Mouse (Mus musculus): Measurements from ENCODE around the gene 2410015M20Rik. TPM values are rescaled to one million over a fixed set of nuclear protein-coding genes. Genes with fewer than 3 reads are reported as not detected.
A peak's percentile ranks its signal among the peaks of the same experiment; 100 is the strongest.
"Not testable (repeated sequence)": the region's sequence is repeated elsewhere in the genome, so short reads cannot be mapped to it uniquely, and the experiment has no call there.

2410015M20Rik gene
- total RNA-seq, 2 experiments from 2014 or later, result 338 to 370 TPM

DNA sequence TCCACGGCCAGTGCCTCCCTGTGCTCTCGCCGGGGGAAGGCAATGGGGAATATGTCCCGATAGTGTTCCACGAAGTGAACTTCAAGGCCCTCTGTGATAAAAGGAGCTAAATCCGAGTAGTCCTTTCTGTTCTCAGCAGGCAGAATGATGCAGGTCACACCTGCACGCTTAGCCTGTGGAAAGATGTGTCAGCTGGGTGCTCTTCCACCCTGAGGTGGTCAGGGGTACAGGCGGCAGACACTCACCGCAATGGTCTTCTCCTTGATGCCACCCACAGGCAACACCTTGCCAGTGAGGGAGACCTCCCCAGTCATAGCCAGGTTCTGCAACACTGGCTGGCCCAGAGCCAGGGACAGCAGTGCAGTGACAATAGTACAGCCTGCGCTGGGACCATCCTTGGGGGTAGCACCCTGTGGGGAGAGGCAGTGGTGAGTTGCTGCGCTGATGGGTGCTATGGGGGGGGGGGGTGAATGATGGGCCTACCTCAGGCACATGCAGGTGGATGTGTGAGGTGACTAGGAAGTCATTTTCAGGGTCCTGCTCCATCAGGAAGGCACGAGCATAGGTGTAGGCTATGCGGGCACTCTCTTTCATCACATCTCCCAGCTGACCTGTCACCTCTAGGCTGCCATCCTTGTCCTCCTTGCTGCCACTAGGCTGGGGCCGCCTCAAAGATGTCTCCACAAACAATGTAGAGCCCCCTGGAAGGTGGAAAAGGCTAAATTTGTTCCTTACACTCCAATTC lies 5.0 kb upstream of the 2410015M20Rik start:
- intact Hi-C loops (cut with DNase I), result loop anchor here (5.0 kb wide), 1 partner anchor 148 kb away; the partner anchor contains the start of gene Dus3l
- no peak for DNase-seq

DNA sequence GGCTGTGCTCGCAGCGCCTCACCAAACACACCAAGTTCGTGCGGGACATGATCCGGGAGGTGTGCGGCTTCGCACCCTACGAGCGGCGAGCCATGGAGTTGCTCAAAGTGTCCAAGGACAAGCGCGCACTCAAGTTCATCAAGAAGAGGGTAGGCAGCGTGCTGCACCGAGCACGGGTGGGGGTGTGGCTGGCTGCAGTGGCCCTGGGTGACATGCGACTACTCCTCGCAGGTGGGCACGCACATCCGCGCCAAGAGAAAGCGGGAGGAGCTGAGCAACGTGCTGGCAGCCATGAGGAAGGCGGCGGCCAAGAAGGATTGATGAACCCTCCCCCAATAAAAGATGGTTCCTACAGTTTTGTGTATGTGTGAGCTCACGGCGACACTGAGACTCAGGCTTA lies 4.3 kb upstream of the 2410015M20Rik start:
- DNase-seq, result peak; percentile 37 to 60
- intact Hi-C loops (cut with DNase I), result loop anchor here (1.0 to 5.0 kb wide), 2 partner anchors 53 to 148 kb away; partner anchors contain the start of gene Dus3l

DNA sequence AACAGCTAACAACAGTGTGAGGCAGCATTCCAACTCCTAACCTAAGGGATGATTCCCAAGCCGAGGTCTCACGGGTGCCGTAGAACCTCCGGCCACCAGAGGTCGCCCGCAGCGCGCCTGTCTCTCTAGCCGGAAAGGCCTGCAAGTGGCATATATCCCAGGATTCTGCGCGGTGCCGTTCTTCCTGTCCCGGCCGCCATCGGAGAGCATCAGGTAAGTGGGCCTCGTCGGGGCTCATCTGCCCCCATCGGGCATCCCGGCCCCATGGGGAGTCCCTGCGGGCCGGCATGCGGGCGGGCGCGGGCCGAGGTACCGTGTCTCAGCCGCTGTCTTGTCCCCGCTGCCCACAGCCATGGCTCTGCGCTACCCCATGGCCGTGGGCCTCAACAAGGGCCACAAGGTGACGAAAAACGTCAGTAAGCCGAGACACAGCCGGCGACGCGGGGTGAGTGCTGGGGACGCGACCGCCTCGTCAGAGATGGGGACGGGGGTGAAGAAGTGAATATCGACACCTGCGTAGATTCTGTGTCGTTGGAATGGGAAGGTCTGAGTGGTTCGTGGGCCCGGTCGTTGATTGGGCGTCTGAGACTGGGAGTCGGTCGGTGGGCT lies 3.8 kb upstream of the 2410015M20Rik start, which contains the start of gene Rpl36:
Rpl36 (plus strand) TSS at position 181 of the 609 bp plus-strand sequence.
- intact Hi-C loops (cut with DNase I), result loop anchor here (1.0 to 5.0 kb wide), 2 partner anchors 54 to 149 kb away; partner anchors contain the start of gene Dus3l
- peak; percentile 97 to 99 for DNase-seq

DNA sequence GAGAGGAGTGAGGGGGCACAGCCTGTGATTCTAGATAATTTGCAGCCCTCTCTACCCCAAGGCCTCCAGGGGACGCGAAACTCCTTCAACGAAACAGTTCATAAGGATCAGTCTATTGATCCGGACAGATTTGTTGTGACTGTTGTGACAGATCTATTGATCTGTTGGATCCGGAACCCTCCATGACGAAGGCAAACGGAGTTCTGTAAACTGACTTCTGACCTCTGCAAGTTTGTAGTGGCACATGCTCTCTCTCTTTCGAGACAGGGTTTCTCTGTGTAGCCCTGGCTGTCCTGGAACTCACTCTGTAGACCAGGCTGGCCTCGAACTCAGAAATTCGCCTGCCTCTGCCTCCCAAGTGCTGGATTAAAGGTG lies 3.0 kb upstream of the 2410015M20Rik start:
- DNase-seq, result not testable (repeated sequence)
- intact Hi-C loops (cut with DNase I), result loop anchor here (5.0 kb wide), 1 partner anchor 150 kb away; the partner anchor contains the start of gene Dus3l

DNA sequence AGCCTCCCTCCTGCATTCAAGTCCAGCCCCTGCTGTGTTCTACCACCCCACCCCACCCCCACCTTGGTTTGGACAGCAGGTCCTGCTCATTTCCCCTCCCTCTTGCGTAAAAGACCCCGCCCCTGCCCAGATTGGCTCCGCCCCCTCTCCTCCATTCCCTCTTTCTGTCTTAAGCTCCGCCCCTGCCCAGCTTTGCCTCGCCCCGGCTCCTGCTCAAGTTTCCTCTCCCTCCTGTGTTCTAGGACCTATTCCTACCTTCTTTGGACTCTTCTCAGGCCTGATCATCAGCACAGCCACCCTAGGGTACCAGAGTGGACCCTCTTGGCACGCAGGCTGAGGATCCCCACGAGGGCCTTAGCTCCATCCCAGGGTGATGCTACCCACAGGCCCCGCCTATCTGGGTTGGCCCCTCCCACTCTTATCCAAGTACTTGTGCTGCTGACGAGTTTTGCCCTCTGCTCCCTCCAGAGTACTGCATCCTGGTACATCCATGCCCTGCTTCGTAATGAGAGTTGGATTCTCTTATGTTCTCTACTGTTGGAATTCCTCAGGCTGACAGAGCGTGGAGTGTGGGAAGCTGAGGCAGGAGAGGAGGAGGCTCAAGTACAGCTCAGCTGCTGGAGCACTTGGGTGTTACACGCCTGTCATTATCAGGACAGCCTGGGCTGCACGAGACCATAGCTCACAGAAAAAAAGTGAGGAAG lies 2.4 kb upstream of the 2410015M20Rik start:
- intact Hi-C loops (cut with DNase I), result loop anchor here (5.0 kb wide), 1 partner anchor 150 kb away; the partner anchor contains the start of gene Dus3l
- no peak for DNase-seq

DNA sequence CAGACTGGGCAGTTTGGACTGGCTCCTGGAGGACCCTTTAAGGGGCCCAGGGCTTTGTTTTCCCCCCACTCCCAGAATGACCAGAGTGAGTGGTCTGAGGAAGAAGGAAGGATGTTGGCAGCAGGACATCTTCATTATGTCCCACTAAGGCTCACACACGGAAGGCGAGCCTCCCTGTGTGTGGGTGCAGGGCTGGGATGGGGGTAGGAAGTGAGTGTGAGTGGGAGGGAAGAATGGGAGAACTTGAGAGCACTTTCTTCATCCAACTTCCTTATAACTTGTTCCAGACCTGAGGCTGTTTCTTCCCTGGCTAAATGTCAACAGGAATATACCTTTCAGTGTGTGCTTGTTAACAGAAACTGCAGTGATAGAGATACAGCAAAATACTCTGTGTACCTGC lies 1.8 kb upstream of the 2410015M20Rik start:
- intact Hi-C loops (cut with DNase I), result loop anchor here (5.0 kb wide), 1 partner anchor 151 kb away; the partner anchor contains the start of gene Dus3l
- no peak for DNase-seq

DNA sequence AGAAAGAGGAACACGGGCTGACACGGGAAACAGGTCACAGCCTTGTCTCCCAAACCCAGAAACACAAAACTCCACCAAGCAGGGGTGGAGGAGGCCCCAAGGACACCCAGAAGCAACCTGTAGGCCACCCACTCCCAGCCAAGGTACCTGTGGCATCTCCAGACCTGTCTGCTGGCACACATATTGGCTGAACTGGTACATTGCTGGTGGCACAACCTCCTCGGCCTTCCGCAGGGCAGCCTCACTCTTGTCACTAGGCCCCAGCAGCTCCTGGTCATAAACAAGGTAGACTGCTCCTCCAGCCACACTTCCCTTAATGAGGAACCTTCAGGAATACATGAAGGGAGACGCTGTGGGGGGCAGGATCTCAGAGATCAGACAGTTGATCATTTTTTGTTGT lies 872 bp downstream of the 2410015M20Rik start:
- intact Hi-C loops (cut with DNase I), result no loop called here
- DNase-seq, result no peak

DNA sequence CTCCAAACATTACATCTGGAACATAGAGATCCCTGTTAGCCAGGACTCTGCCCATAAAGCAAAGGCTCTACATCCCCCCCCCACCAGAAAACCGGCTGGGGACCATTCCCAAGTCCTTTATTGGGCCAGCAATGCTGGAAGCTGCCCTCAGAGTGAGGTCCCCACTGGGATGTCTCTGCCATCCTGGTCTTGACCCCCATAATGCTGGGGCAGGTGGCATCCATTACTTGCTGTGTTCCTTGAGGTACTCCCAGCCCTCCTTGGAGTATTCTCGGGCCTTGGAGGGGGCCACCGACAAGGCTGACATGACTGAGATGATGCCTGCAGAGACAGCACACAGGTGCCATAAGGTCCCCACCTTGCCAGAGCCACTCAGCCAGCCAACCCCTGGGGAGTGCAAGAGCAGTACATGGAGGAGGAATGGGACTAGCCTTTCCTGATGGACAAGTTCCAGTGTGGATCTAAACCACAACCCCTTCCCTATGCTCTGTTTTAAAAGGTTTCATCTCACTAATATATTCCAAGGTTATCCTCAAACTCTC lies 2.0 kb downstream of the 2410015M20Rik start:
- DNase-seq, result no peak
- intact Hi-C loops (cut with DNase I), result no loop called here

DNA sequence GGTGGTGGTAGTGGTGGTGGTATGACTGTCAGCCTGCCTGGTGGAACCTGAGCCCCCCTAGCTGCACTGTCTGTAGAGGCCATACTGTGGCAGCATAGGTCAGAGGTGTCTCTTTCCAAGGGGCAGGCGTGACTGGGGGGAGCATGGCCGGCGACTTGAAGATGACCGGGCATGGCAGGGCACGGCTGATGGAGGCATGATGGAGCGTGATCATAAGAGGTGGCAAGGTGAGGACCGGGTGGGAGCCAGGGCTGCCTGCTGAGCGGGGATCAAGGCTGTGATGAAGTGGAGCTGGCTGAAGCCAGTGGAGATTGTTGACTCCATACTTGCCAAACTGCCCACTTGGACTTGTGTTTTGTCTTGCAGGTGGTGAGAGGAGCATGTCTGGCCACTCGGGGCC lies 4.1 kb downstream of the 2410015M20Rik start:
- DNase-seq, result no peak
- intact Hi-C loops (cut with DNase I), result loop anchor here (2.0 kb wide), 1 partner anchor 15 kb away; no protein-coding TSS in a partner anchor

DNA sequence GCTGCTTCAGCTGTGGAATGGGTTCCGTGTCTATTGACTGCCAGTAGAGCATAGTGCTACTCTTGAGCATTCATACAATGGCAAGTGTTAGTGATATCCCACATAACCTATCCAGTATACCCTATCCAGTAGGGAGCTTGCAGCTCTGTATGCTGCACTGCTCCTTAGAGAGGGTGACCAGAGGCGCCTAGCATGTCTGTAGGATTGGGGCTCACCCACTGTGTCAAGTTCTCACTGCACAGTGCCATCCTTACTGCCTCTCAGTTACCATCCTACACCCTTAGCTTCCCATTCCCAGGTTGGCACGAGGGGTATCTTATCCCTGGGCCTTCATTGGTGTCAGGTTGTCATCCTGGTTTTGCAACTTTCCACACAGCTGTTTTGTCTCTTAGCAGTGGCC lies 5.1 kb downstream of the 2410015M20Rik start:
- intact Hi-C loops (cut with DNase I), result loop anchor here (2.0 kb wide), 1 partner anchor 14 kb away; no protein-coding TSS in a partner anchor

DNA sequence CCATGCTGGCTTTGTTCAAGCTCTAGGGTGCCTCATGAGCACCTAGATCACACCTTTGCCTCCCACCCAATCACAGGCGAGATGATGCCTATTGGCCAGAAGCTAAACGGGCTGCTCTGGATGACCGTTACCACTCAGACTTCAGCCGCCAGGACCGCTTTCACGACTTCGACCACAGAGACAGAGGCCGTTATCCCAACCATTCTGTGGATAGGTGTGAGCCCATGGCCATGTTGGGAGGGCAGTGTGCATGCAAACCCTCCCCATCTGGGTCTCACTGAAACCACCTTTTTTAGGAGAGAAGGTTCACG lies 5.5 kb downstream of the 2410015M20Rik start:
- DNase-seq, result no peak
- intact Hi-C loops (cut with DNase I), result loop anchor here (2.0 kb wide), 1 partner anchor 13 kb away; no protein-coding TSS in a partner anchor

More for the DNA sequence above, 5.1 kb downstream of the 2410015M20Rik start:
- DNase-seq, result no peak

DNA sequence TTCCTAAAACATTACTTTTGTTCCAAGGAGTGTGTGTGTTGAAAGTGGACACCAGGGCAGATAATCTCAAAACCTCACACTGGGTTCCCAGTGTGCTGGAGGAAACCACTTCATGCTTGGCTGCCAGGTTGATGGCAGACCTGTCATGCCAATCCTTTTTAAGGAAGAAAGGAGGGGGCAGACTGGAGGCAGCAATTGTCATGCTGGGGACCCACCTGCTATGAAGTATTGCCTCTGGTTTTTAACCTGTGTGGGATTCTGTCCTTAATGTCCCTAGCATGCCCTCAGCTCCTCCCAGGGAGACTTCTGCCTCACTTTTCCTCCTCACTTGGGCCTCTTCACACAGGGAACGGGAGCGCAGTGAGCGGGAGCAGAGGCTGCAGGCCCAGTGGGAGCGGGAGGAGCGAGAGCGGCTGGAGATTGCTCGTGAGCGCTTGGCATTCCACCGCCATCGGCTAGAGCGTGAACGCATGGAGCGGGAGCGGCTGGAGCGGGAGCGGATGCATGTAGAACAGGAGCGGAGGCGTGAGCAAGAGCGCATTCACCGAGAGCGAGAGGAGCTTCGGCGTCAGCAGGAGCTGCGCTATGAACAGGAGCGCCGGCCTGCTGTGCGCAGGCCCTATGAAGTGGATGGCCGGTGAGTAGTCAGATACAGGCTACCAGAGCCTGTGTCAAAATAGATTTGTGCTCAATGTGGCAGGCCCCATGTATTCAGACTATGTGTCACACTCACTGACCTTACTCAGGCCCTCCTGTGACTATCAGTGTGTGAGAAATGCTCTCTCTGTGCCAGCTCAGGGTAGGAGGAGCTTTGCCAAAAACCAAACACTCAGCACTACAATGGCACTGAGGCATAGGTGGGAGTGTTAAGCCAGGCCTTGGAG lies 6.1 kb downstream of the 2410015M20Rik start:
- no peak for DNase-seq
- intact Hi-C loops (cut with DNase I), result loop anchor here (2.0 kb wide), 1 partner anchor 13 kb away; no protein-coding TSS in a partner anchor

DNA sequence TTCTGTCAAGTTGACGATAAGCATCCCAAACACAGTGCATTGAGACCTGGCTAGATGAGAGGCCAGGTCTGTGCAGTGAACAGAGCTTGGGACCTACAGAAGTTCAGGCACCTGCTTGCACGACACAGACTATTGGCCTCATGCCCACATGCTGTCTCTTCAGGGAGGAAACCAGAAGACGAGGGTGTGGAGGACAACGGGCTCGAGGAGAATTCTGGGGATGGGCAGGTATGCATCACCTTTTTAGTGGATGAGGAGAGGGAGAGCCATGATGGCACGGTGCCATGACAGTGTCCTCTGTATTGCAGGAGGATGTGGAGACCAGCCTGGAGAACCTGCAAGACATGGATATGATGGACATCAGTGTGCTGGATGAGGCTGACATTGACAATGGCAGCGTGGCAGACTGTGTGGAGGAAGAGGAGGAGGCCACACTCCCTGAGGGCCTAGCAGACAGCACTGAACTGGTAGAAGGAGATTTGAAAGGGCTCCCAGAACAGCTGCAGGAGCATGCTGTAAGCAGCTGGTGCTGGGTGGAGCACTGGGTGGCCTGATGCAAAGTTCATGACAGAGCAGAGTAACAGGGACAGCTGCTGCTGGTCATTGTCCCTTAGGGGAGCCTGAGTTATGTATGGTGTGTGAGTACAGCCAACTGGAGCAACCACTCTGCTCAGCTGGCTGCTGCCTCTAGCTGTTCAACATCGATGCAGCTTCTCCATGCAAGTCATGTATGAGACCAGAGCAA lies 15.9 kb downstream of the 2410015M20Rik start:
- intact Hi-C loops (cut with DNase I), result loop anchor here (10.0 kb wide), 1 partner anchor 509 kb away; no protein-coding TSS in a partner anchor
- DNase-seq, result peak; percentile 70 to 71

DNA sequence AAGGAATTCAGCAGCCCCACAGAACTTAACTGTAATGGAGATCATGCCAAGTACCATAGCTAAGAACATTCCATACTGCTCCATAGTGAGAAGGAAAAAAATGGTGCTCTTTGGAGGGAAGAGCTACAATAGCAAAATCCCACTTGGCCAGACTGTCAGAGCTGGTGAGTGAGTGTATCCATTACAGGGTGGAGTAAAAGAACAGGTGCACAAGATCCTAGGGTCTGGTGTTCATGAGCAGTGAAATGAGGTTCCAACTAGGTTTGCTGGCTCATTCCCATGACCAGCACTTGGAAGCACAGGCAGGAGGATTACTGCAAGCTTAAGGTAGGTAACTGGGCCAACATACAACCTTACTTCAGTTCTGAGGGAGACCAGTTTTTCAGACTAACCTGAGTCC lies 17.0 kb downstream of the 2410015M20Rik start:
- intact Hi-C loops (cut with DNase I), result loop anchor here (10.0 kb wide), 1 partner anchor 508 kb away; no protein-coding TSS in a partner anchor
- no peak for DNase-seq

DNA sequence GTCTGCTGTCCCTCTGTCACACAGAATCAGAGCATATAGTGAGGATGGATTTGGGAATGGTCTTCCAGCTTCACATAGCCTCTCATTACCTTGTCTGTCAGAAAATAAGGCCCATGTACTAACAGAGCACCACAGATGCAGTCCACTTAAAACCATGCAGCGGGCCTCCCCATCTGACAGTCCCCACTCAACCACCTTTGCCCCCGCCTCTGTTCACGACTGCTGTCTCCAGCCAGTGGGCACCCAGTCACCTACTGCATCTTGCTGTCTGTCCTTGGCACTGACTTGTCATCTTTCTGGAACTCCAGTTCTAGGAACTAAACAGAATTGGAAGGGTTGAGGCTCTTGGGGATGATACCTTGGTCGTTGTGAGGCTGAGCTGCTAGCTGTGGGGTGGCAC lies 20.6 kb downstream of the 2410015M20Rik start:
- intact Hi-C loops (cut with DNase I), result no loop called here

DNA sequence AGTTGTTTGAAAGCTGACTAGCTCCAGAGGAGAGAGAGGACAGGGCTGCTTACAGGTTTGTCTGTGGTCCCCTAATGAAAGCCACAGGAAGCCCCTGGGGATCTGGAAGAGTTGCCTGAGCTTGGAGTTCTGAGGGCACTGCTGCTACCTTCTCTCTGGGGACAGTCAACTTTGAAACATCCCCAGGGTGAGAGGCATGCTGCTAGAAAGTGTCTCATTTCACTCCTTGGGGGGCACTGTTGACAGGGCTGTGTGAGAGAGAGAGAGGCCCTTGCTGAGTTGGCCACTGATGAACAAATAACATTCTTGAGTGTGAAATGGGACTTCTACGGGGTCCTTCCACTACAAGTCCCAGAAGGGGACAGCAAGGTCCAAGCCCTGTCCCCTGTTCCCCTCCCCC lies 21.8 kb downstream of the 2410015M20Rik start:
- DNase-seq, result no peak
- intact Hi-C loops (cut with DNase I), result no loop called here

More for the DNA sequence above, 20.6 kb downstream of the 2410015M20Rik start:
- DNase-seq, result no peak

DNA sequence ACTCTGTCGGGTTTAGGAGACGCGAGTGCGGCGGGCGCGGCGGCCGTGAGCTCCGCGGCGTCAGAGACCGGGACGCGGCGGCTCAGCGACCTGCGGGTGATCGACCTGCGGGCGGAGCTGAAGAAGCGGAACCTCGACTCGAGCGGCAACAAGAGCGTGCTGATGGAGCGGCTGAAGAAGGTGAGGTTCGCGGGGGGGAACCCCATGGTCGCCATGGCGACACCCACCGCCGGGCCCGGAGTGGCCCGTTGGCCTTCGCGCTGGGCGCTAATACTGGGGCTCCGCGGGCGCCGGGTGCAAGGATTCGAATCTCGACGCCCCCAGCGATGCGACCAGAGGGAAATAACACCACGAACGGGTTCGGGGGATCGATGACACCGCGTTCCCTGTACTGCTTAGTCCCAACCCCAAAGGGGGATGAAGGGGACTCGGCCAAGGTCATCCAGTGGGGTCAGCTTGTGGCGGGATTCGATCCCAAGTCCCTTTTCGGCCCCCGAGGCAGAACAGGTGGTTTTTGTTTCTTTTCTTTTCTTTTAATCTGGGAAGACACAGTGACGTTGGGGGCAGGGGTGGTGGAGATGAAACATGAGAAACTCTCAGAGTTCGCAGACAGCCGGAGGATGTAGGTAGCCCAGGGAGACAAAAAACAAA lies 24.3 kb downstream of the 2410015M20Rik start:
- intact Hi-C loops (cut with DNase I), result no loop called here

More for the DNA sequence above, 24.3 kb downstream of the 2410015M20Rik start:
- DNase-seq, result no peak
